Mouse (Mus musculus) heart, postnatal 0 days (tissue): ENCODE results near the gene Krt86. TPM values are rescaled to one million over a fixed set of nuclear protein-coding genes. Genes with fewer than 3 reads are reported as not detected.

Source experiments
- ATAC-seq: fragments of 200-750 bp; cut with Nextera tagmentation; 2 replicates; pipeline ENCODE4 v1.8.0; 2017; ENCODE audit warnings: low read depth, moderate number of reproducible peaks, moderate library complexity; ENCODE audit not compliant: insufficient read depth
- DNase-seq: peaks from one replicate; pipeline ENCODE4 v3.0.0-alpha.2; 2016; ENCODE audit warnings: low spot score
- H3K27ac ChIP-seq: fragments of 300-500 bp; sonication (generic); 2 replicates; pipeline ENCODE4 v1.5.1; 2014; ENCODE audit warnings: low read depth, mild to moderate bottlenecking
- H3K27me3 ChIP-seq: fragments of 300-500 bp; sonication (generic); 2 replicates; pipeline ENCODE4 v1.6.1; 2014; ENCODE audit warnings: low read length, mixed read lengths; ENCODE audit not compliant: control insufficient read depth, insufficient read depth
- H3K36me3 ChIP-seq: fragments of 300-500 bp; sonication (generic); replicated peaks from 2 replicates; pipeline ENCODE4 v1.6.1; 2014; ENCODE audit warnings: low read length, mixed read lengths; ENCODE audit not compliant: control insufficient read depth, insufficient read depth
- H3K4me1 ChIP-seq: fragments of 300-500 bp; sonication (generic); 2 replicates; pipeline ENCODE4 v1.6.1; 2014; ENCODE audit warnings: antibody characterized with exemption; ENCODE audit not compliant: control insufficient read depth, insufficient read depth
- H3K4me2 ChIP-seq: fragments of 300-500 bp; sonication (generic); 2 replicates; pipeline ENCODE4 v1.6.1; 2014; ENCODE audit warnings: low read depth, mild to moderate bottlenecking, low read length, moderate library complexity
- H3K4me3 ChIP-seq: fragments of 300-500 bp; sonication (generic); 2 replicates; pipeline ENCODE4 v1.5.1; 2014; ENCODE audit warnings: low read depth, low read length
- H3K9ac ChIP-seq: fragments of 300-500 bp; sonication (generic); replicated peaks from 2 replicates; pipeline ENCODE4 v1.6.1; 2014; ENCODE audit warnings: low read depth, low read length, mixed read lengths
- H3K9me3 ChIP-seq: fragments of 300-500 bp; sonication (generic); replicated peaks from 2 replicates; pipeline ENCODE4 v1.6.1; 2016; ENCODE audit warnings: low read length; ENCODE audit not compliant: control insufficient read depth
- CTCF ChIP-seq: IDR thresholded peaks from 2 replicates; pipeline ENCODE4 v1.5.1; 2016; ENCODE audit warnings: antibody characterized with exemption, control low read depth, low read depth
- EP300 ChIP-seq: IDR thresholded peaks from 2 replicates; pipeline ENCODE4 v1.6.1; 2016; ENCODE audit warnings: antibody characterized with exemption, low read depth
- WGBS: fragments of 180-500 bp; shearing (Covaris S2); extraction: QIAGEN DNeasy Blood & Tissue Kit; methylation state at CpG from one replicate; pipeline ENCODE4 v1.1.7; 2014; 5-methylcytosine and 5-hydroxymethylcytosine counted together
- polyA plus RNA-seq: library from polyadenylated mRNA; unstranded; fragments of >200 nt; fragmentation: Nextera tagmentation; extraction: Ambion mirVana; gene quantifications from 2 replicates; pipeline ENCODE4 v1.2.1, GENCODE M21; 2015
- total RNA-seq: library from RNA; depleted of rRNA; stranded (reverse); fragments of >200 nt; gene quantifications from 2 replicates; pipeline ENCODE4 v1.2.3, GENCODE M21; 2014; ENCODE audit warnings: low replicate concordance

Gene Krt86
- total and polyA plus RNA-seq, 2 experiments from 2014 or later, result not detected

- Histone ChIP-seq H3K27ac (no peak overlapping the region), H3K36me3 (no peaks in the 10 kb centered on the region), H3K9me3 (no peaks in the 10 kb centered on the region), H3K4me2 (peak overlapping the region; percentile 50), H3K9ac (no peak overlapping the region), H3K27me3 (peaks cover 11% of the 10 kb centered on the region), H3K4me1 (no peaks in the 10 kb centered on the region), H3K4me3 (peak overlapping the region; percentile 25; the same call in 1 of the 2 replicates)
- no peak for ATAC-seq
- no peak for DNase-seq
- WGBS, result 36% methylated on average over 11 of the region's 11 CpGs
- no peak for TF ChIP-seq EP300
- no peak for TF ChIP-seq CTCF
Measured at GRCm38 (mm10) chr15:101479666-101480060, 6.4 kb downstream of the Krt86 start.

GRCm38 (mm10) chr15:101482056-101482455, 8.8 kb downstream of the Krt86 start:
- ATAC-seq, result no peak
- Histone ChIP-seq H3K4me1 (no peaks in the 10 kb centered on the region), H3K4me2 (no peak overlapping the region), H3K36me3 (no peaks in the 10 kb centered on the region), H3K27me3 (peaks cover 11% of the 10 kb centered on the region), H3K9ac (no peak overlapping the region), H3K4me3 (no peak overlapping the region), H3K9me3 (no peaks in the 10 kb centered on the region), H3K27ac (no peak overlapping the region)
- no peak for TF ChIP-seq EP300
- TF ChIP-seq CTCF, result no peak
- no peak for DNase-seq
- 30% methylated on average over 4 of the region's 4 CpGs for WGBS

- WGBS, result 44% methylated on average over 1 of the region's 1 CpGs
- no peaks in the 10 kb centered on the region for H3K36me3 ChIP-seq
- H3K4me2 ChIP-seq, result no peak overlapping the region
- H3K4me3 ChIP-seq, result no peak overlapping the region
- H3K27ac ChIP-seq, result no peak overlapping the region
- H3K9me3 ChIP-seq, result no peaks in the 10 kb centered on the region
- ATAC-seq, result no peak
- DNase-seq, result no peak
- no peaks in the 10 kb centered on the region for H3K4me1 ChIP-seq
- H3K27me3 ChIP-seq, result peaks cover 7% of the 10 kb centered on the region
- TF ChIP-seq EP300, result no peak
- no peak for TF ChIP-seq CTCF
- H3K9ac ChIP-seq, result no peak overlapping the region
Measured at GRCm38 (mm10) chr15:101483646-101484045, 10.4 kb downstream of the Krt86 start.

- H3K27me3 ChIP-seq, result no peaks in the 10 kb centered on the region
- no peak overlapping the region for H3K4me3 ChIP-seq
- no peaks in the 10 kb centered on the region for H3K4me1 ChIP-seq
- H3K27ac ChIP-seq, result no peak overlapping the region
- no peak overlapping the region for H3K4me2 ChIP-seq
- DNase-seq (no peak), ATAC-seq (no peak)
- no peaks in the 10 kb centered on the region for H3K36me3 ChIP-seq
- H3K9me3 ChIP-seq, result no peaks in the 10 kb centered on the region
- H3K9ac ChIP-seq, result no peak overlapping the region
- no peak for TF ChIP-seq EP300
- no peak for TF ChIP-seq CTCF
- 69% methylated on average over 1 of the region's 1 CpGs for WGBS
Measured at GRCm38 (mm10) chr15:101484939-101485338, 11.7 kb downstream of the Krt86 start.

- TF ChIP-seq EP300, result no peak
- no peak for TF ChIP-seq CTCF
- H3K36me3 ChIP-seq, result no peaks in the 10 kb centered on the region
- no peak overlapping the region for H3K9ac ChIP-seq
- H3K27me3 ChIP-seq, result no peaks in the 10 kb centered on the region
- no peak for DNase-seq
- WGBS, result 76% methylated on average over 11 of the region's 11 CpGs
- no peaks in the 10 kb centered on the region for H3K4me1 ChIP-seq
- no peak overlapping the region for H3K4me3 ChIP-seq
- H3K4me2 ChIP-seq, result no peak overlapping the region
- ATAC-seq, result no peak
- no peak overlapping the region for H3K27ac ChIP-seq
- no peaks in the 10 kb centered on the region for H3K9me3 ChIP-seq
Measured at GRCm38 (mm10) chr15:101485911-101486635, 12.8 kb downstream of the Krt86 start.

GRCm38 (mm10) chr15:101491431-101491830, 18.2 kb downstream of the Krt86 start, which contains the start of gene Krt83:
Gene Krt83, minus strand, starts transcription at chr15:101491512.
- 90% methylated on average over 6 of the region's 6 CpGs for WGBS

More at GRCm38 (mm10) chr15:101491431-101491830, 18.2 kb downstream of the Krt86 start, which contains the start of gene Krt83:
- no peaks in the 10 kb centered on the region for H3K27me3 ChIP-seq
- H3K4me2 ChIP-seq, result no peak within 1 kb of the TSS
- H3K4me3 ChIP-seq, result no peak within 1 kb of the TSS
- TF ChIP-seq CTCF (no peak), EP300 (no peak)
- H3K9ac ChIP-seq, result no peak within 1 kb of the TSS
- DNase-seq (no peak), ATAC-seq (no peak)
- no peaks in the 10 kb centered on the region for H3K9me3 ChIP-seq
- H3K4me1 ChIP-seq, result peaks cover 5% of the 10 kb centered on the region
- H3K27ac ChIP-seq, result no peak within 1 kb of the TSS
- H3K36me3 ChIP-seq, result no peaks in the 10 kb centered on the region
